Mouse (Mus musculus) kidney, adult 8-10 months (tissue): Measurements from ENCODE around the gene Ddx5.
"Not testable (repeated sequence)": the region's sequence is repeated elsewhere in the genome, so short reads cannot be mapped to it uniquely, and the experiment has no call there.

Source experiments
- DNase-seq, 2 experiments: peaks; one replicate each; pipeline ENCODE4 v3.0.0; 2022

The Ddx5 gene

DNA sequence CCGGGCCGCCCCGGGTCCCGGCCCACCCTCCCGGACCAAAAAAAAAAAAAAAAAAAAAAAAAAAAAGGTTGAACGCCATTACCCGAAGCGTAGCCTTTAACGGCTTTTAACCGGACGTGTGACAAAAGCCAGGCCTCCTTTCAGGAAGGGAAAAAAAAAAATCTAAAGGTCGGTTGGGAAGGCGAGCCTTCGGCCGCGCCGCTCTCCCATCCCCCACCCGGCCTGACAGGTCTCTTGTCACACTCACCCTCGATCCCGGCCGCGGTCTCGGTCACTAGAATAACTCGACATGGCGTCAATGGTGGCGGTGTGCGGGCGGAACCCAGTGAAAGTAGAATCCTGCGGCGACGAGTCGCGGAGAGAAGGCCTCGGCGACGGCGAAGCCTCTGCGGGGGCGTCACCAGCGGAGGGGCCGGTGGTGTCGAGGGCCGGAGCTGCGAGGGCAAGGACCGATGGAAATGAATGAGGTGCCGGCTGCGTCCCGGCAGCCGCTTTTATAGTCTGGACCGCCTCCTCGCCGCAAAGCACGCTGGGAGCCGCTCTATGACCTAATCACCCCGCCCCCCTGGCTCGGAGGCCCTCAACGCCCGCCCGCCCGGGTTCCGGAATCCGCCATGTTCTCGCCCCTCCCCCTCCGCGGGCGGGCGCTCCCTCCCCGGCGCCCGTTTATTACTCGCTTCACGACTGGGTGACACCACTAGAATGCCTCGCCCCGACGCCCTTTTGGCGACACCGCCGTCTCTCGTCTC, 785 bp downstream of the Ddx5 start:
- peak; percentile 96 to 98 for DNase-seq

DNA sequence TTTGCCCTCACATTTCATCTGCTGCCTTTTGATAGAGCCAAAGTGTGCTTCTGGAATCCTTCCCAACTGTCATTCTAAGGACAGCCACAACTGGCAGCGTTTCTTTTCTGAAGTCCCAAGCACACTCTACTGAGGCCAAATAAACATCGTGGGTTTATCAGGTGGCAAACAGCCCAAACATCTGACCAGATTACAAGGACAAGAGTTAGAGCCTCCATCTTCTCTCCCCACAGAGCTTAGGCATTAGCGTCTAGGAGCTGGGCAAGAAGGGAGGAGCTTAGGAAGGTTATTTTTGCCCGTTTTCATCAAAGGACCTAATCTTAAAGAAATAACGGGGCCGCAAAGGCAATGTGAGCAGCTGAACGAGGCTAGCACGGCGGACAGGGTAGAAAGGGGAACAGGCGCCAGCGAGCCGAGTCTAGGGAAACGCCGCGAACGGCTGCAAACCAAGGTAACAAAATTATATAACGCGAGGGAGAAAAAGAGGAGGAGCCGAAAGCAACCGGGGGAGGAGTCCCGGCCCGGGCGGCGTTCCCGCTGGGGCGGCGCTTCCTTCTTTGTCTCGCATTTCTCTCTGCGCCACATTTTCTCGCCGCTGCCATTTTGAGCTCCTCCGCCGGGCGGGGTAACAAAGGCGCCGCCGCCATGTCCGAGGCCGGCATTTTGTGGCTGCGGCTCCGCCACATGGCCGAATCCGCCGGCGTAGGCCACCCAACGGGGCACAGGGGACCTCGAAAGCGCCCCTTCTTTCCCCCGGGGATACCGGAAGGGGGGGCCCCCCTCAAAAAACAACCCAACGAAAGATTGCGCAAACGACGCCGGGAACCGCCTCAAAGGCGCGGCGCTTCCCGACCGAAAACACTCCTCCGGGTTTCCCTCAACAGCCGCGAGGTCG, 1.6 kb downstream of the Ddx5 start:
- DNase-seq, result peak; percentile 90 to 93

- DNase-seq, result no peak
Measured at GRCm38 (mm10) chr11:106785043-106785442, 3.9 kb downstream of the Ddx5 start.

DNA sequence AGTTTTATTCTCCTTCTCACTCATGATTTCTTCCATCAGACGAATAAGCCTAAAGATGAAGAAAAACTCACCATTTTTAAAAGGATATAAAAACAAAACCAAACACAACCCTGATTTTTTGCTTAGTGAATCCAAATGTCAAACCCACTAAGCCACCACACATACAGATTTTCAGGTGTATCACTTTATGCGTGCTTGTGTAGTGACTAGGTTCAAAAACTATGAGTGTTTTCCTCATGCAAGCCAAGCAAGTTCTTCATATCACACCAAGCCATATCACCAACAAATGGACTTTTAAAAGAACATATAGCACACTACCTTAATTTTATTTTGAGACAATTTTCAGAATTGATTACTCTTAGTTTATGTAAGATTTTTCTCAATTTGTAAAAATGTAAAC, 4.5 kb downstream of the Ddx5 start:
- DNase-seq, result no peak

- no peak for DNase-seq
Measured at GRCm38 (mm10) chr11:106782841-106783764, 5.9 kb downstream of the Ddx5 start.

DNA sequence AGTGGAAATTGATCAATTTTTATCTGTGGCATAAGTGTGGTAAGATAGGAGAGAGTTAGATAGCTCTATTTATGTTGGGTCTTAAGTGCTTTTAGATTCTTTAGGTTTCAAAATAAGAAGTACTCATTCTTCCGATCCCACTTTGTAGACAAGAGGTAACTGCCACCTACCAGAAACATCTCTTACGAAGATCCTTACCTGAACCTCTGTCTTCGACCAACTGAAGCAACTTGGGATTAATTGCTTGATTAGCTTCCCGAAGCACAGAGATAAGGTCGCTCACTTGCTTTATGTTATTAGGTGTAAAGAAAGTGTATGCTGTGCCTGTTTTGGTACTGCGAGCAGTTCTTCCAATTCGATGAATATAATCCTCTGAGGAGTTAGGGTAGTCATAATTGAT, 6.7 kb downstream of the Ddx5 start:
- not testable (repeated sequence) for DNase-seq

DNA sequence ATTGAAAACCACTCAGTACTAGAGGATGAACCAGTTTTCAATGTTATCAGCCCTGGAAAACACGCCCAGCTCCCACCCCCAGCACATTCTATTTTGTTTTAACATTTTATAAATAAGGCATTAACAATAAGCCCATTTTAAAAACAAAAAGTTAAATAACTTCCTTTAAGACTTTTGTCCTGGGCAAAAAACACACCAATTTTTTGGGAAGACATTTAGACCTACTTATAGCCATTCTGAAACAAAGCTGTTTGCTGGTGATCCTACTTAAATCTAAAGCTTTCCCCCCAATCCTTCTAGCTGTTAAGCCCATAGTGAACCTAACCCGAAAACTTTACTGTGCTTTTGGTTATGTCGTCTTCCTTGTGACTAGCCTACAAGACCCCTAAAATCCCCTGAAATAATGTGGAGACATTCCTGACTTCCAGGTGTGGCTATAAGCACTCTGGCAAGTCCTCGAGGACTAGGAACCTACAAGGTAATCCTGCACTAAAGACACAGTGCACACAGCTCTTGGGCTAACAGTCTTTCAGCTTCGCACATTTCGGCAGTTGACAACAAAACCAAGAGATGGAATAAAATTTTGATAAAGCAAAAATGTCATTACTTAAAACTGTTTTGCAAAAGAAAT, 8.3 kb downstream of the Ddx5 start:
- no peak for DNase-seq

DNA sequence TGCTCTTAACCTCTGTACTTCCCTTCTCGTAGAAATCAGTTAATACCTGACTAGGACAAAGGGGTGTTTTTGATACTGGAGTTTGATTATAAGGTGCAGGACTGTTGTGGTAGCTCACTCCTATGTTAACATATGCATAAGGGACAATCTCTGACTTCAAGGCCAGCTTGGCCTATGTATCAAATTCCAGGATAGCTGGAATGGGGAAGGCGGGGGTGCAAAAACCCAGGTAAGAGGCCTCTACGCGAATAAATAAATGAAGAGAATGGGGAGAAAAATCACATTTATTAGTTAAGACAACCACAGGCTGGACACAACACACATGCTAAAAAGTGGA, 8.9 kb downstream of the Ddx5 start:
- no peak for DNase-seq

GRCm38 (mm10) chr11:106779388-106780088, 9.4 kb downstream of the Ddx5 start, which contains the start of gene Polg2:
Gene Polg2, minus strand, starts transcription at chr11:106779537.
- peak; percentile 92 for DNase-seq

DNA sequence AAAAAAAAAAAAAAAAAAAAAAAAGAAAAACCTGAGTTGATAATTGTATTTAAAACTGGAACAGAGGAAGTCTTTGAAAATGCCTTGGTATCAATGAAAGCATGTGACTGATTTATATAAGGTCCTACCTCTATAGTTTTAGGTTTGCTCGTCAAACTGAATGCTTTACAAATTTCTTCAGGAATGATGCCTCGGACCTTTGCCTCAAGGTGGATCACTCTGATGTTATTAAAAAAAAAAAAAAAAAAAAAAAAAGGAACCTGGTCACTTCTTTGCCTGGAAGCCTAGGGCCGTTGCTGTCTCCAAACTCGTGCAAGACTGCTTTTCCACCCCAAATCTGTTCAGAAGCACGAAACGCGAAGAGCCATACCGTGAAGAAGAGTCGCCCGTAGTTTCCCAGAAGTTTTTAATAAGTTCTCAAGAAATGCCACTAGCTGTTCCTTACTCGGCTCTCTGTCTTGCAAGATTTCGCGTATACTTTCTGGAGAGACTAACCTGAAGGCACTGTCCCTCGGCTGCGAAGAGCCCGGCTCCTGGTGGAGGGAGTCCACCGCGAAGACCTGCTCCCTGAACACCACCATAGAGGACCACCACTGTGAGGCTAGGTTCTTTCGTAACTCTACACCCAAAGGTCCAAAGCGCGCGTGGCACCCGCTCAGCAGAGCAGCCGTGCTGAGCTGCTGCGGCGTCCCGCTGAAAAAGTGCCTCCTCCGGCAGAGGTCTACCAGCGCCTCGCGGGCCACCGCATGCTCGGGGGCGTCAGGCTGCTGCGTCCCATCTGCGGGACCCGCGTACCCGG, 10.2 kb downstream of the Ddx5 start:
- no peak for DNase-seq

GRCm38 (mm10) chr11:106778132-106778531, 10.9 kb downstream of the Ddx5 start:
- DNase-seq, result no peak

DNA sequence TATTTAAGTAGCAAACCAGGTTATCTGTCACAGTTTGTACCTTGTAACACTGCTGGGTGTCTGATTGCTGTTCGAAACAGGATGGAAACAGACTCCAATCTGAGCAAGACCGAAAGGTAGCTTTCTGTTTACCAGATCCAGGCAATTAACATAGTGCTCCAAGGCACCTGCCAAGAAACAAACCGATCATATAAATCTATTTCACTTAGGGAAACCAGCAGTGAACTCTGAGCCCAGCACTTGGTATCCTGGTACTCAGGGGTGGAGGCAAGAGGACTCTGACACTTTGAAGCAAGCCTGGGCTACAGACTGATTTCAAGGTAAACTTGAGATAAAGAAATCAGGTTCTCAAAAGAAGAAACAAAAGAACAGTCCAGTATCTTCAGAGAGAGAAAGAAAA, 11.6 kb downstream of the Ddx5 start:
- peak; percentile 37 to 58 for DNase-seq

- DNase-seq, result peak; percentile 54 to 63
Measured at GRCm38 (mm10) chr11:106776960-106777359, 12.0 kb downstream of the Ddx5 start.

DNA sequence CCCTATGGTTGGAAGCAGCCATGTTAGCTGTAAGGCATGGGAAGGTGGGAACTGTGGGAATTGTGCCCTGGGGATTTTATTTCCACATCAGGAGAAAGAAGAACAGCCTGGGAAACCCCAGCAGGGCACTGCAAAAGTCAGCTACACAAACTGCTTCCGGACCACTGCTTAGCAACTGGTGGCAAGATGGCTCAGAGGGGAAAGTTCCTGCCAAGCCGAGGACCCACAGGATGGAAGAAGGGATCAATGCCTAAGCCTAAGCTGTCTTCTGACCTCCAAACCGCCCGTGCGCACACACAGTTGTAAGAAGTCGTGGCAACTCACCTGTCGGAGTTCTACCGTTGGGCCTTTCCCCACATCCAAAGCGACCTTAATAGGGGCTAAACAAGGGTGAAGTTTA, 15.9 kb downstream of the Ddx5 start:
- no peak for DNase-seq

GRCm38 (mm10) chr11:106770195-106770974, 18.6 kb downstream of the Ddx5 start:
- DNase-seq, result no peak

GRCm38 (mm10) chr11:106767516-106767915, 21.5 kb downstream of the Ddx5 start:
- no peak for DNase-seq

- no peak for DNase-seq
Measured at GRCm38 (mm10) chr11:106766611-106767162, 22.3 kb downstream of the Ddx5 start.

- DNase-seq, result no peak
Measured at GRCm38 (mm10) chr11:106762800-106763185, 26.2 kb downstream of the Ddx5 start.

DNA sequence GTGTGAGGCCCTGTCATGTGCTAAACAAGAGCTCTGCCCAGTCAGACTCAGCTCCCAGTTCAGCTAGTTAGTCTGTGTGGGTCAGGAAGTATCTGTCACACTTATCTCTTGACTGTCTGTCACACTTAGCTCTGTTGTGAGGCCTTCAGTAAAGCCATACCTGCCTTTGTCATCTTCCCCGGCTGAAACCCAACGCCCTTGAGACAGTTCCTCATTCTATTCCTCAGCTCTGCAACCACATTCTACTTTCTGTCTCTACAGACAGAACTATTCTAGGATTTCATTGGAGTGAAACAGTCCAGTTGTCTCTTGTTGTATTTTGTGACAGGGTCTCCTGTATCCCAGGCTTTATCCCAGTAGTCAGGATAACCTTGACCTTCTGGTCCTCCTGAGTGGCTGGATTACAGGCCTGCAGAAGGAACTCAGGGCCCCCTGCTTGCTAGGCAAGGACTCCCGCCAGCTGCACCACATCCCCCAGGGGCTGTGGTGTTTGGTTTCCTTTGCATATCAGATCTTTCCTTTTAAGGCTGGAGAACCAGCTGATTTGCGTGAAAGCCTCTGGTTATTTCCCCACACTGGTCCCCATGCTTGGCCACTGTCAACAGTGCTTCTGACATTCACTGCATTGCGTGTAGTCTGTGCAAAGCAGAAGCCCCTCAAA, 26.7 kb downstream of the Ddx5 start:
- no peak for DNase-seq
